9 mouse cellular contexts compared by ENCODE assay signal in genomic region chr9:65141306-65141975, GRCm38 (mm10). TPM values are rescaled to one million over a fixed set of nuclear protein-coding genes. Genes with fewer than 3 reads are reported as not detected.
DNase-seq lines count a peak whose midpoint lies in the region; ATAC-seq lines count a peak whose summit lies in the region.
"Had no signal": no experiment of that assay in that cellular context is flagged by ENCODE, and none has a peak within 500 bp of the region (broad histone marks: within the 10 kb centered on the region; RNA-seq: fewer than 3 reads in every experiment).

No protein-coding gene starts in this region.

- H3K4me1 ChIP-seq in forebrain, embryonic 12.5 days, result peaks cover 65% of the 10 kb centered on the region
- peaks cover 66% of the 10 kb centered on the region for H3K4me1 ChIP-seq in midbrain, embryonic 12.5 days
- peaks cover 12% of the 10 kb centered on the region for H3K4me1 ChIP-seq in stomach, embryonic 16.5 days (ENCODE audit: control insufficient read depth, insufficient read depth, low read length)

- H3K27me3 ChIP-seq in forebrain, embryonic 12.5 days, result 0 out of 2 replicates have a peak, but pooled peaks cover 11% of the 10 kb centered on the region
- peaks cover 7% of the 10 kb centered on the region for H3K27me3 ChIP-seq in midbrain, embryonic 12.5 days
- H3K27me3 ChIP-seq in stomach, embryonic 16.5 days (ENCODE audit: control insufficient read depth, insufficient read depth, low read length), result peaks cover 6% of the 10 kb centered on the region; the same call in 1 of the 2 replicates

- peak; percentile 56 to 60 for DNase-seq in cerebellum, postnatal 25 days
- no peak for DNase-seq in cerebellum, adult 9-10 months
- DNase-seq in MN1 (ENCODE audit: low spot score), result peak; percentile 75
- DNase-seq in left cerebral cortex, postnatal 36 days (ENCODE audit: low spot score in 2 of 2), result peak; percentile 55 to 67

- peak overlapping the region; percentile 96 for H3K27ac ChIP-seq in forebrain, embryonic 12.5 days
- H3K27ac ChIP-seq in midbrain, embryonic 12.5 days (replicated peaks), result peak overlapping the region; percentile 98
- peak overlapping the region; percentile 69 for H3K27ac ChIP-seq in stomach, embryonic 16.5 days (ENCODE audit: low read length)

- no peaks in the 10 kb centered on the region for H3K9me3 ChIP-seq in forebrain, embryonic 12.5 days
- H3K9me3 ChIP-seq in midbrain, embryonic 12.5 days, result no peaks in the 10 kb centered on the region
- H3K9me3 ChIP-seq in stomach, embryonic 16.5 days (replicated peaks; ENCODE audit: control insufficient read depth, low read length), result no peaks in the 10 kb centered on the region

- intact Hi-C loops in left cerebral cortex, postnatal 36 days (cut with DNase I), result no loop called here

- H3K9ac ChIP-seq in forebrain, embryonic 12.5 days, result peak overlapping the region; percentile 98
- peak overlapping the region; percentile 98 for H3K9ac ChIP-seq in midbrain, embryonic 12.5 days (replicated peaks)
- H3K9ac ChIP-seq in stomach, embryonic 16.5 days (ENCODE audit: low read length), result peak overlapping the region; percentile 82

- peak overlapping the region; percentile 67 for H3K4me2 ChIP-seq in forebrain, embryonic 12.5 days
- H3K4me2 ChIP-seq in midbrain, embryonic 12.5 days (replicated peaks), result peak overlapping the region; percentile 77
- peak overlapping the region; percentile 100 for H3K4me2 ChIP-seq in stomach, embryonic 16.5 days (ENCODE audit: low read depth, low read length)

- H3K4me3 ChIP-seq in forebrain, embryonic 12.5 days (replicated peaks), result peak overlapping the region; percentile 77
- H3K4me3 ChIP-seq in midbrain, embryonic 12.5 days, result peak overlapping the region; percentile 90
- H3K4me3 ChIP-seq in stomach, embryonic 16.5 days (replicated peaks; ENCODE audit: low read length), result peak overlapping the region; percentile 72

- under 1% methylated on average over 65 of the region's 73 CpGs for WGBS in forebrain, embryonic 12.5 days
- under 1% methylated on average over 69 of the region's 73 CpGs for WGBS in midbrain, embryonic 12.5 days
- under 1% methylated on average over 67 of the region's 73 CpGs for WGBS in stomach, embryonic 16.5 days

- H3K36me3 ChIP-seq in forebrain, embryonic 12.5 days (replicated peaks), result peaks cover 29% of the 10 kb centered on the region
- H3K36me3 ChIP-seq in midbrain, embryonic 12.5 days, result peaks cover 31% of the 10 kb centered on the region
- H3K36me3 ChIP-seq in stomach, embryonic 16.5 days (ENCODE audit: control insufficient read depth, insufficient read depth, low read length), result no peaks in the 10 kb centered on the region
- H3K36me3 ChIP-seq: G1E had no signal

- peak; percentile 71 for ATAC-seq in forebrain, embryonic 12.5 days (ENCODE audit: low FRiP score)
- peak; percentile 29 to 38; a peak in 3 of 4 replicates for ATAC-seq in hematopoietic stem cell, adult 5-6 weeks (replicated peaks in 1 of 2; ENCODE audit: insufficient read depth in 1 of 2, low FRiP score in 2 of 2, low TSS enrichment in 1 of 2, low read depth in 1 of 2, poor library complexity in 2 of 2, severe bottlenecking in 2 of 2)
- ATAC-seq in midbrain, embryonic 12.5 days (ENCODE audit: low FRiP score, low read depth), result peak; percentile 56
- ATAC-seq in stomach, embryonic 16.5 days (ENCODE audit: insufficient read depth, low FRiP score), result peak; percentile 67

RNA-seq across cellular contexts. Expression of gene Igdcc3, which starts 0.5 kb away (rescaled TPM):
- 40.0 and 40.8 TPM in 2 replicates for polyA plus RNA-seq in forebrain, embryonic 12.5 days (2016; fragmentation: Nextera tagmentation; extraction: Ambion mirVana)
- not detected in 2 replicates for total RNA-seq in hematopoietic stem cell, adult 5-6 weeks (2017)
- 1 to 10 TPM; 2.0 to 2.3 TPM for total RNA-seq in left cerebral cortex, postnatal 36 days (2021)
- polyA plus RNA-seq in midbrain, embryonic 12.5 days (2016; fragmentation: Nextera tagmentation; extraction: Ambion mirVana), result 62.1 and 74.7 TPM in 2 replicates
- polyA plus RNA-seq in stomach, embryonic 16.5 days (2015; fragmentation: Nextera tagmentation; extraction: Ambion mirVana), result 0.44 and 0.55 TPM in 2 replicates
- polyA plus RNA-seq: G1E had no signal

RNA-seq across cellular contexts. Expression of gene Igdcc4, which starts 40.2 kb away (rescaled TPM):
- 14.1 and 14.4 TPM in 2 replicates for polyA plus RNA-seq in forebrain, embryonic 12.5 days (2016; fragmentation: Nextera tagmentation; extraction: Ambion mirVana)
- total RNA-seq in hematopoietic stem cell, adult 5-6 weeks (2017), result 1.4 and 1.6 TPM in 2 replicates
- 10 to 100 TPM; 24.9 to 30.8 TPM for total RNA-seq in left cerebral cortex, postnatal 36 days (2021)
- polyA plus RNA-seq in midbrain, embryonic 12.5 days (2016; fragmentation: Nextera tagmentation; extraction: Ambion mirVana), result 18.2 and 19.5 TPM in 2 replicates
- 22.1 and 25.6 TPM in 2 replicates for polyA plus RNA-seq in stomach, embryonic 16.5 days (2015; fragmentation: Nextera tagmentation; extraction: Ambion mirVana)
- polyA plus RNA-seq: G1E had no signal

RNA-seq across cellular contexts. Expression of gene Parp16, which starts 53.7 kb away (rescaled TPM):
- polyA plus RNA-seq in forebrain, embryonic 12.5 days (2016; fragmentation: Nextera tagmentation; extraction: Ambion mirVana), result 5.7 and 5.9 TPM in 2 replicates
- total RNA-seq in hematopoietic stem cell, adult 5-6 weeks (2017), result 7.6 and 9.6 TPM in 2 replicates
- 1 to 10 TPM; 2.5 to 4.2 TPM for total RNA-seq in left cerebral cortex, postnatal 36 days (2021)
- 5.6 and 6.5 TPM in 2 replicates for polyA plus RNA-seq in midbrain, embryonic 12.5 days (2016; fragmentation: Nextera tagmentation; extraction: Ambion mirVana)
- 7.5 and 7.6 TPM in 2 replicates for polyA plus RNA-seq in stomach, embryonic 16.5 days (2015; fragmentation: Nextera tagmentation; extraction: Ambion mirVana)

Comparison
In these comparisons a context has a peak if more than half of its experiments do, and no peak if none do; other contexts are left out.
1. RNA of gene Igdcc3, which starts 0.5 kb away (polyA plus RNA-seq): 62.1 to 74.7 TPM in midbrain, embryonic 12.5 days and 40.0 to 40.8 TPM in forebrain, embryonic 12.5 days; 0.44 to 0.55 TPM in stomach, embryonic 16.5 days; every median in the first group is over 10 times any median in the second.
2. Peak in every context shown above with its lines, with median percentiles within 50 percentile points of each other: ATAC-seq, H3K27ac ChIP-seq, H3K4me2 ChIP-seq, H3K4me3 ChIP-seq and H3K9ac ChIP-seq.